Mouse (Mus musculus) hindbrain, embryonic 14.5 days (tissue): ENCODE measurements around the gene Csf1. TPM values are rescaled to one million over a fixed set of nuclear protein-coding genes. Genes with fewer than 3 reads are reported as not detected.
A peak's percentile ranks its signal among the peaks of the same experiment; 100 is the strongest.

Source experiments
- ATAC-seq: fragments of 200-750 bp; cut with Nextera tagmentation; 2 replicates; pipeline ENCODE4 v1.8.0; 2017; ENCODE audit warnings: moderate number of reproducible peaks, mild to moderate bottlenecking, moderate TSS enrichment, moderate library complexity; ENCODE audit not compliant: low FRiP score
- DNase-seq: peaks from one replicate; pipeline ENCODE4 v3.0.0-alpha.2; 2015; ENCODE audit warnings: low spot score
- H3K27ac ChIP-seq: fragments of 300-500 bp; sonication (generic); 2 replicates; pipeline ENCODE4 v1.5.1; 2014; ENCODE audit warnings: mild to moderate bottlenecking, moderate library complexity
- H3K27me3 ChIP-seq: fragments of 300-500 bp; sonication (generic); 2 replicates; pipeline ENCODE4 v1.6.1; 2014; ENCODE audit warnings: mild to moderate bottlenecking, low read length, mixed read lengths; ENCODE audit not compliant: control insufficient read depth, insufficient read depth
- H3K36me3 ChIP-seq: fragments of 300-500 bp; sonication (generic); replicated peaks from 2 replicates; pipeline ENCODE4 v1.6.1; 2014; ENCODE audit not compliant: control insufficient read depth, insufficient read depth
- H3K4me1 ChIP-seq: fragments of 300-500 bp; sonication (generic); replicated peaks from 2 replicates; pipeline ENCODE4 v1.6.1; 2014; ENCODE audit warnings: antibody characterized with exemption, low read length, mixed read lengths; ENCODE audit not compliant: control insufficient read depth, insufficient read depth
- H3K4me2 ChIP-seq: fragments of 300-500 bp; sonication (generic); replicated peaks from 2 replicates; pipeline ENCODE4 v1.6.1; 2014; ENCODE audit warnings: mild to moderate bottlenecking, moderate library complexity
- H3K4me3 ChIP-seq: fragments of 300-500 bp; sonication (generic); replicated peaks from 2 replicates; pipeline ENCODE4 v1.5.1; 2014; ENCODE audit warnings: mild to moderate bottlenecking, low read length
- H3K9ac ChIP-seq: fragments of 300-500 bp; sonication (generic); 2 replicates; pipeline ENCODE4 v1.6.1; 2014
- H3K9me3 ChIP-seq: fragments of 300-500 bp; sonication (generic); 2 replicates; pipeline ENCODE4 v1.6.1; 2016; ENCODE audit warnings: low read length; ENCODE audit not compliant: control insufficient read depth
- WGBS: fragments of 180-500 bp; shearing (Covaris S2); extraction: QIAGEN DNeasy Blood & Tissue Kit; methylation state at CpG from one replicate; pipeline ENCODE4 v1.1.7; 2014; 5-methylcytosine and 5-hydroxymethylcytosine counted together
- polyA plus RNA-seq: library from polyadenylated mRNA; unstranded; fragments of >200 nt; fragmentation: Nextera tagmentation; extraction: Ambion mirVana; gene quantifications from 2 replicates; pipeline ENCODE4 v1.2.1, GENCODE M21; 2014

Gene Csf1
- polyA plus RNA-seq, 1 experiment from 2014 or later: 7.8 TPM

- Histone ChIP-seq H3K27ac (no peak overlapping the region), H3K9ac (no peak overlapping the region), H3K9me3 (no peaks in the 10 kb centered on the region), H3K27me3 (no peaks in the 10 kb centered on the region), H3K4me3 (no peak overlapping the region), H3K4me2 (no peak overlapping the region), H3K36me3 (no peaks in the 10 kb centered on the region), H3K4me1 (peaks cover 13% of the 10 kb centered on the region)
- 91% methylated on average over 3 of the region's 3 CpGs for WGBS
- DNase-seq (no peak), ATAC-seq (no peak)
Measured at GRCm38 (mm10) chr3:107794890-107795289, 34.6 kb upstream of the Csf1 start.

GRCm38 (mm10) chr3:107793300-107794201 is 33.3 kb upstream of the Csf1 start:
- 10% methylated on average over 10 of the region's 10 CpGs for whole genome bisulfite sequencing
- peak; percentile 34 for DNase-seq

GRCm38 (mm10) chr3:107792736-107793135 is 32.5 kb upstream of the Csf1 start:
- peaks cover 13% of the 10 kb centered on the region for H3K4me1 ChIP-seq
- 0 out of 2 replicates have a peak overlapping the region, but pooled peaks have one; percentile 72 for H3K27ac ChIP-seq
- no peak overlapping the region for H3K9ac ChIP-seq
- WGBS: 94% methylated on average over 5 of the region's 5 CpGs
- H3K4me2 ChIP-seq: no peak overlapping the region
- H3K36me3 ChIP-seq: no peaks in the 10 kb centered on the region
- H3K4me3 ChIP-seq: no peak overlapping the region
- no peaks in the 10 kb centered on the region for H3K27me3 ChIP-seq
- ATAC-seq: no peak
- DNase-seq: no peak
- no peaks in the 10 kb centered on the region for H3K9me3 ChIP-seq

More at GRCm38 (mm10) chr3:107793300-107794201, 33.3 kb upstream of the Csf1 start:
- Histone ChIP-seq H3K9me3 (no peaks in the 10 kb centered on the region), H3K4me3 (no peak overlapping the region), H3K27ac (peak overlapping the region; percentile 72), H3K9ac (no peak overlapping the region), H3K4me1 (peaks cover 13% of the 10 kb centered on the region), H3K36me3 (no peaks in the 10 kb centered on the region), H3K27me3 (no peaks in the 10 kb centered on the region), H3K4me2 (peak overlapping the region; percentile 21; the same call in 1 of the 2 replicates)
- peak; percentile 61; the same call in 1 of the 2 replicates for ATAC-seq

GRCm38 (mm10) chr3:107790766-107791303 is 30.6 kb upstream of the Csf1 start:
- ATAC-seq: no peak
- Histone ChIP-seq H3K4me2 (no peak overlapping the region), H3K4me3 (no peak overlapping the region), H3K27me3 (no peaks in the 10 kb centered on the region), H3K9ac (no peak overlapping the region), H3K36me3 (no peaks in the 10 kb centered on the region), H3K4me1 (peaks cover 23% of the 10 kb centered on the region), H3K9me3 (no peaks in the 10 kb centered on the region), H3K27ac (no peak overlapping the region)
- 87% methylated on average over 11 of the region's 11 CpGs for WGBS
- DNase-seq: no peak

- 94% methylated on average over 3 of the region's 3 CpGs for WGBS
- Histone ChIP-seq H3K27ac (no peak overlapping the region), H3K4me2 (no peak overlapping the region), H3K9ac (no peak overlapping the region), H3K4me3 (no peak overlapping the region), H3K9me3 (no peaks in the 10 kb centered on the region), H3K36me3 (no peaks in the 10 kb centered on the region), H3K4me1 (peaks cover 23% of the 10 kb centered on the region), H3K27me3 (no peaks in the 10 kb centered on the region)
- no peak for ATAC-seq
- no peak for DNase-seq
Measured at GRCm38 (mm10) chr3:107790227-107790626, 30.0 kb upstream of the Csf1 start.

- WGBS: 71% methylated on average over 3 of the region's 3 CpGs
- ATAC-seq (no peak), DNase-seq (no peak)
- H3K4me1 ChIP-seq: peaks cover 22% of the 10 kb centered on the region
- H3K27me3 ChIP-seq: no peaks in the 10 kb centered on the region
- H3K27ac ChIP-seq: no peak overlapping the region
- H3K9me3 ChIP-seq: no peaks in the 10 kb centered on the region
- no peak overlapping the region for H3K4me2 ChIP-seq
- no peak overlapping the region for H3K4me3 ChIP-seq
- H3K9ac ChIP-seq: no peak overlapping the region
- H3K36me3 ChIP-seq: no peaks in the 10 kb centered on the region
Measured at GRCm38 (mm10) chr3:107788885-107789284, 28.6 kb upstream of the Csf1 start.

- WGBS: 68% methylated on average over 15 of the region's 15 CpGs
- H3K9me3 ChIP-seq: no peaks in the 10 kb centered on the region
- DNase-seq: no peak
- H3K9ac ChIP-seq: no peak overlapping the region
- no peaks in the 10 kb centered on the region for H3K36me3 ChIP-seq
- H3K4me1 ChIP-seq: peaks cover 12% of the 10 kb centered on the region
- ATAC-seq: no peak
- no peak overlapping the region for H3K4me2 ChIP-seq
- no peaks in the 10 kb centered on the region for H3K27me3 ChIP-seq
- H3K27ac ChIP-seq: no peak overlapping the region
- H3K4me3 ChIP-seq: no peak overlapping the region
Measured at GRCm38 (mm10) chr3:107787613-107788501, 27.6 kb upstream of the Csf1 start.

GRCm38 (mm10) chr3:107786980-107787612 is 26.8 kb upstream of the Csf1 start:
- Histone ChIP-seq H3K27me3 (no peaks in the 10 kb centered on the region), H3K4me1 (peaks cover 10% of the 10 kb centered on the region), H3K4me3 (no peak overlapping the region), H3K36me3 (no peaks in the 10 kb centered on the region), H3K4me2 (no peak overlapping the region), H3K9me3 (no peaks in the 10 kb centered on the region), H3K27ac (no peak overlapping the region), H3K9ac (no peak overlapping the region)
- 42% methylated on average over 11 of the region's 11 CpGs for WGBS
- DNase-seq (no peak), ATAC-seq (no peak)
